Mouse (Mus musculus): Measurements from ENCODE around the gene Fam53b. TPM values are rescaled to one million over a fixed set of nuclear protein-coding genes. Genes with fewer than 3 reads are reported as not detected.
A peak's percentile ranks its signal among the peaks of the same experiment; 100 is the strongest.

Fam53b gene
- total and polyA plus RNA-seq, 3 experiments = 15.6 to 30.9 (median 22.1) TPM

DNA sequence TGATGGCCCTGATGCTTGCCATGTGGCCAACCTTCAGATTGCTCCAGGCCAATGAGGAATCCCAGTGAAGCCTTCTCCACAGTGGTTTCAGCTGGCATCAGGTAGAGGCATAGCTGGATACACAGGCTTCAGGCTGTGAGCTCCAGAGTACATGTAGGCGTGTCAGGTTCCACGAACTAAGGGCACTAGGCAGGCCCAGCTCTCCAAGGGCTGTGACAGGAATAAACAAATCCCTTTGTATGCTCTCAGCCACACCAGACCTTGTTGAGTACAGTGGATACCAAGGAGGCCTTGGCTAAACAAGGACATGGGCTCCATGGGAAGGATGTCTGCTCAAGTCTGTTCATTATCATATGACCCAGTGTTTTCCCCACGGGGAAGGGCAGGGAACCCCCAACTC, 112.3 kb downstream of the Fam53b start:
- no peaks in the 10 kb centered on the region for H3K79me2 ChIP-seq (replicated peaks; ENCODE audit: control insufficient read depth, extremely low read depth, insufficient read depth, poor library complexity, severe bottlenecking)
- no peaks in the 10 kb centered on the region for H3K9me3 ChIP-seq (replicated peaks; ENCODE audit: low read length)
- no peak for DNase-seq (ENCODE audit: extremely low read depth)
- no peaks in the 10 kb centered on the region for H3K27me3 ChIP-seq (replicated peaks)
- H3K4me3 ChIP-seq (replicated peaks in 1 of 3; ENCODE audit: low read depth in 2 of 3, low read length in 2 of 3, poor library complexity in 1 of 3) = no peak overlapping the region
- peaks cover 15 to 70% of the 10 kb centered on the region in 2 experiments for H3K4me1 ChIP-seq (ENCODE audit: control insufficient read depth in 1 of 2, insufficient read depth in 2 of 2)
- dilution Hi-C loops (cut with MboI; ENCODE audit: extremely low pct_ligation_motif_present, extremely low pct_unique_long_range_greater_than_20kb, low sequenced_read_pairs) (no loop called here), in situ Hi-C loops (cut with MboI; ENCODE audit: low pct_ligation_motif_present, low pct_unique_long_range_greater_than_20kb, low sequenced_read_pairs) (no loop called here)
- no peak overlapping the region for H3K27ac ChIP-seq (ENCODE audit: insufficient read depth, low read depth)
- TF ChIP-seq POLR2A (IDR thresholded peaks at IDR 0.05; ENCODE audit: low read depth, low read length) (no peak), CHD1 (IDR thresholded peaks at IDR 0.05; ENCODE audit: low read depth, low read length) (no peak), UBTF (IDR thresholded peaks at IDR 0.05; ENCODE audit: low read depth, low read length) (no peak), KAT2A (IDR thresholded peaks at IDR 0.05; ENCODE audit: insufficient replicate concordance, low read length) (no peak), NRF1 (IDR thresholded peaks at IDR 0.05; ENCODE audit: low read depth, low read length) (no peak), SMC3 (IDR thresholded peaks at IDR 0.05; ENCODE audit: low read depth, low read length) (no peak), IRF4 (IDR thresholded peaks at IDR 0.05; ENCODE audit: low read depth, low read length) (no peak), RAD21 (IDR thresholded peaks at IDR 0.05; ENCODE audit: low read depth, low read length) (no peak), ZKSCAN1 (IDR thresholded peaks at IDR 0.05; ENCODE audit: borderline replicate concordance, low read depth, low read length) (no peak), E2F4 (IDR thresholded peaks at IDR 0.05; ENCODE audit: insufficient replicate concordance, low read depth, low read length) (no peak), TBP (conservative IDR thresholded peaks at IDR 0.05; ENCODE audit: low read depth, low read length) (no peak)
- peaks cover 0 to 4% of the 10 kb centered on the region in 2 experiments for H3K36me3 ChIP-seq (replicated peaks in 1 of 2; ENCODE audit: control insufficient read depth in 1 of 2, insufficient read depth in 1 of 2, low read length in 1 of 2)
- no peak overlapping the region for H3K4me2 ChIP-seq (ENCODE audit: insufficient read depth, low read depth, poor library complexity, severe bottlenecking)
- no peak overlapping the region for H3K9ac ChIP-seq (ENCODE audit: insufficient read depth, low read depth)

DNA sequence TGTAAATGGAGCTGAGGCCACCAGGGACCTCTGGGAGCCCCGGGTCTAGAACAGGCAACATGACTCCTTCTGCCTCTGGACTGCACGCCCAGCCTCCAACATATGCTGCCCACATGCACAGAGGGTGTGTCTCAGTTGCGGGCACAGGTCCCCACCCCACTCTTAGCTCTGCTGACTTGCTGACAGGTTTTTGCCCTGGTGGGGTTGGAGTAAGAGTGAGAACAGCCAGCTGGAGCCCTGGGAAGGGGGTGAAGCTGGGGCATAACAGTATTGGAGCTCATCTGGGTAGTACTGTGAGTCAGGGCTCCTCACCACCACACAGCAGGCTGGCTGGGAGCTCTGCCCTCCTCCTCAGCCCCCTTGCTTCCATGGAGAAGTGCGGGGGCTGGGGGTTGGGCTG, 113.6 kb downstream of the Fam53b start:
- Histone ChIP-seq H3K79me2 (replicated peaks; ENCODE audit: control insufficient read depth, extremely low read depth, insufficient read depth, poor library complexity, severe bottlenecking) (no peaks in the 10 kb centered on the region), H3K9ac (ENCODE audit: insufficient read depth, low read depth) (no peak overlapping the region), H3K4me3 (replicated peaks in 1 of 3; ENCODE audit: low read depth in 2 of 3, low read length in 2 of 3, poor library complexity in 1 of 3) (no peak overlapping the region), H3K36me3 (replicated peaks in 1 of 2; ENCODE audit: control insufficient read depth in 1 of 2, insufficient read depth in 1 of 2, low read length in 1 of 2) (peaks cover 0 to under 1% of the 10 kb centered on the region in 2 experiments), H3K4me1 (ENCODE audit: control insufficient read depth in 1 of 2, insufficient read depth in 2 of 2) (peaks cover 15 to 65% of the 10 kb centered on the region in 2 experiments), H3K27me3 (replicated peaks) (no peaks in the 10 kb centered on the region), H3K27ac (ENCODE audit: insufficient read depth, low read depth) (peak overlapping the region; percentile 7; the same call in 1 of the 2 replicates), H3K4me2 (ENCODE audit: insufficient read depth, low read depth, poor library complexity, severe bottlenecking) (no peak overlapping the region), H3K9me3 (replicated peaks; ENCODE audit: low read length) (no peaks in the 10 kb centered on the region)
- DNase-seq (ENCODE audit: extremely low read depth) = peak; percentile 41
- 0 out of 2 replicates have a peak, but pooled peaks have one; percentile 32 for TF ChIP-seq SIN3A (IDR thresholded peaks at IDR 0.05; ENCODE audit: low read length)
- no peak for TF ChIP-seq NRF1 (IDR thresholded peaks at IDR 0.05; ENCODE audit: low read depth, low read length)
- TF ChIP-seq TCF12 (IDR thresholded peaks at IDR 0.05; ENCODE audit: low read depth, low read length) = no peak
- no peak for TF ChIP-seq ZKSCAN1 (IDR thresholded peaks at IDR 0.05; ENCODE audit: borderline replicate concordance, low read depth, low read length)
- TF ChIP-seq RCOR1 (conservative IDR thresholded peaks at IDR 0.05; ENCODE audit: low read depth, low read length) = no peak
- peak; percentile 35; the same call in 1 of the 2 replicates for TF ChIP-seq ETS1 (conservative IDR thresholded peaks at IDR 0.05; ENCODE audit: low read depth, low read length)
- 0 out of 2 replicates have a peak, but pooled peaks have one; percentile 13 for TF ChIP-seq BHLHE40 (IDR thresholded peaks at IDR 0.05; ENCODE audit: low read depth, low read length)
- no peak for TF ChIP-seq USF2 (conservative IDR thresholded peaks at IDR 0.05; ENCODE audit: low read depth, low read length)
- TF ChIP-seq NELFE (IDR thresholded peaks at IDR 0.05; ENCODE audit: low read depth, low read length) = no peak
- no peak for TF ChIP-seq UBTF (IDR thresholded peaks at IDR 0.05; ENCODE audit: low read depth, low read length)
- in situ Hi-C loops (cut with MboI; ENCODE audit: low pct_ligation_motif_present, low pct_unique_long_range_greater_than_20kb, low sequenced_read_pairs) (no loop called here), dilution Hi-C loops (cut with MboI; ENCODE audit: extremely low pct_ligation_motif_present, extremely low pct_unique_long_range_greater_than_20kb, low sequenced_read_pairs) (no loop called here)

All from CH12.LX (cell line).